Mouse (Mus musculus) olfactory bulb, adult 2 months (tissue): Measurements from ENCODE around the gene Lrmda.

Experiments
- CTCF ChIP-seq: fragments of 200-500 bp; IDR thresholded peaks from 2 replicates; pipeline ENCODE4 v1.5.1; 2012; ENCODE audit warnings: low read depth, mild to moderate bottlenecking, low read length, moderate library complexity; ENCODE audit not compliant: insufficient read depth
- POLR2A ChIP-seq: fragments of 200-500 bp; IDR thresholded peaks from 2 replicates; pipeline ENCODE4 v1.6.1; 2012; ENCODE audit warnings: mild to moderate bottlenecking, low read depth, low read length, moderate library complexity; ENCODE audit not compliant: insufficient read depth

DNA sequence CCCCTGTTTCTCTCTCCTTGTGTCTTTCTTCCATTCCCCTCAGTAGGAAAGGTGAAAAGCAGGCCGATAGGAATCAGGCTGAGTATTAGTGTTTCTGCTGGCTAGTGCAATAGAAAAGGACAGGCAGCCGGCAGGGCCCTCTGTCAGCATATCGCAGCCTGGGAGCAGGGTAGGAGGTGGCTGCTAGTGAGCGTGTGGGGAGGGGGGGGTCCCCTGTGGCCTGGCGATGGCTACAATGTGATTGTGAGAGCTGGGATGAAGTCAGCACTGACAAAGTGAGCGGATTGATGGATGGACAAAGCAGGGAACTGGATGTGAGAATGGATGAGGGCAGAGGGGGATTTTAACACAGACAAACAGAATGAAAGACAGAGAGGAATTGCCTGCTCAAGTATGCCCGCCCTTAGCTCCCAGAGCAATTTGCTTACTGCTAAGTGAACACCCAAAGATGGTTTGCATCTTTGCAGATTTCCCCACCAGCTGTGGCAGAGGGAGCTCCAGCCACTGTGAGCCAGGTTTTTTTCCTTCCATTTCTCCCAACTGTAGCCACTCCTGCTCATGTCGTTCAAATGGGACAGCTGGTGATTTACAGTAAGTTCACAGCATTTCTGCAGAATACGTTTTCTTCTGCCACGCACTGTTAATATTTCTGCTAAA, 240.0 kb downstream of the Lrmda start:
- TF ChIP-seq CTCF (no peak), POLR2A (no peak)
